Mouse (Mus musculus) hindbrain, embryonic 10.5 days (tissue): Measurements from ENCODE around the gene C7. TPM values are rescaled to one million over a fixed set of nuclear protein-coding genes. Genes with fewer than 3 reads are reported as not detected.
"Not testable (repeated sequence)": the region's sequence is repeated elsewhere in the genome, so short reads cannot be mapped to it uniquely, and the experiment has no call there.

ENCODE experiments used
- DNase-seq: peaks from one replicate; pipeline ENCODE4 v3.0.0-alpha.2; 2017; ENCODE audit warnings: low spot score
- H3K27ac ChIP-seq: fragments of 300-500 bp; sonication (generic); 2 replicates; pipeline ENCODE4 v1.5.1; 2016; ENCODE audit warnings: mild to moderate bottlenecking, moderate library complexity
- H3K27me3 ChIP-seq: fragments of 300-500 bp; sonication (generic); 2 replicates; pipeline ENCODE4 v1.6.1; 2016; ENCODE audit warnings: mild to moderate bottlenecking; ENCODE audit not compliant: poor library complexity, insufficient read depth, severe bottlenecking
- H3K36me3 ChIP-seq: fragments of 300-500 bp; sonication (generic); 2 replicates; pipeline ENCODE4 v1.6.1; 2016; ENCODE audit warnings: mild to moderate bottlenecking, moderate library complexity
- H3K4me1 ChIP-seq: fragments of 300-500 bp; sonication (generic); replicated peaks from 2 replicates; pipeline ENCODE4 v1.6.1; 2016; ENCODE audit warnings: mild to moderate bottlenecking
- H3K4me3 ChIP-seq: fragments of 300-500 bp; sonication (generic); 2 replicates; pipeline ENCODE4 v1.5.1; 2016; ENCODE audit warnings: mild to moderate bottlenecking, moderate library complexity
- H3K9me3 ChIP-seq: fragments of 300-500 bp; sonication (generic); 2 replicates; pipeline ENCODE4 v1.6.1; 2016; ENCODE audit warnings: mild to moderate bottlenecking, moderate library complexity
- WGBS: fragments of 180-500 bp; shearing (Covaris S2); methylation state at CpG from one replicate; pipeline ENCODE4 v1.1.7; 2016; 5-methylcytosine and 5-hydroxymethylcytosine counted together
- polyA plus RNA-seq: library from polyadenylated mRNA; unstranded; fragments of >200 nt; fragmentation: Nextera tagmentation; extraction: Ambion mirVana; gene quantifications from 2 replicates; pipeline ENCODE4 v1.2.1, GENCODE M21; 2016

The C7 gene
- polyA plus RNA-seq, 1 experiment from 2014 or later = 0.07 TPM

GRCm38 (mm10) chr15:5081235-5081634, 17.7 kb upstream of the C7 start:
- Histone ChIP-seq H3K27me3 (no peaks in the 10 kb centered on the region), H3K4me1 (no peaks in the 10 kb centered on the region), H3K9me3 (no peaks in the 10 kb centered on the region), H3K27ac (no peak overlapping the region), H3K4me3 (no peak overlapping the region), H3K36me3 (no peaks in the 10 kb centered on the region)
- 86% methylated on average over 1 of the region's 1 CpGs for WGBS
- no peak for DNase-seq

DNA sequence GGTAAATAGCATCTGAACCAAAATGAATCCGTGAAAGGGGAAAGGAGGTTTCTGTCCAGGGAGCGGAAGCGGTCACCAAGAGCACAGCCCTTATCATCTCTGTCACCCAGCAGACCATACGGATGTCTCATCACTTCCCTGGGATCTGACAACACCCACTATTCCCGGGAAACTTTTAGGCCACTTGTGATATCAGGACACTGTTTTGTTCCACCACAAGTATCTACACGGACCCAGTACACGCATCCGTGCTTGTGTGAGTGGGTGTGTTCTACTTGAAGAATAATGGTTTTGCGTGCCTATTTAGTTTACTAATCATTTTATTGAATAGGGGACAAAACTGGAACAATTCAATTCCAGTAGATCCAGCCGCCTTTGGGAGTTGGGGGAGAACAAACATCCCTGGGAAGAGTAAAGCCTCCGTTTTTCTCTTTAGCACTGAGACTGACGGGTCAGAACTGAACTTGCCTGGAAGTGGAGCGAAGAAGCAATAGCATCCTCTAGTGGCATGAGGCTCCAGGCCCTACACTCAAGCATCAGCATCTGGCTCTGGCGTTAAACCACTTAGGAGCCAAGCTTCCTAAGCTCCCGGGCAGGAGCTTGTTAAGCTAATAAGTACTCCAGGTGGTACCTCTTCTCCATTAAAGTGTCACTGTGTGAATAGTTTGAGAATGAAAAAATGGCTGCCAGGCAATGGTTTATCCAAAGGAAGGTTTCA, 5.4 kb upstream of the C7 start:
- H3K27ac ChIP-seq = no peak overlapping the region
- H3K4me3 ChIP-seq = no peak overlapping the region
- H3K36me3 ChIP-seq = no peaks in the 10 kb centered on the region
- no peaks in the 10 kb centered on the region for H3K27me3 ChIP-seq
- H3K4me1 ChIP-seq = no peaks in the 10 kb centered on the region
- peak; percentile 32 for DNase-seq
- H3K9me3 ChIP-seq = no peaks in the 10 kb centered on the region
- WGBS = 63% methylated on average over 15 of the region's 15 CpGs

- H3K27ac ChIP-seq = no peak overlapping the region
- no peaks in the 10 kb centered on the region for H3K27me3 ChIP-seq
- no peaks in the 10 kb centered on the region for H3K4me1 ChIP-seq
- H3K4me3 ChIP-seq = no peak overlapping the region
- H3K9me3 ChIP-seq = no peaks in the 10 kb centered on the region
- no peaks in the 10 kb centered on the region for H3K36me3 ChIP-seq
- no peak for DNase-seq
- WGBS = 70% methylated on average over 11 of the region's 11 CpGs
Measured at GRCm38 (mm10) chr15:5045560-5046284, 17.8 kb downstream of the C7 start.

DNA sequence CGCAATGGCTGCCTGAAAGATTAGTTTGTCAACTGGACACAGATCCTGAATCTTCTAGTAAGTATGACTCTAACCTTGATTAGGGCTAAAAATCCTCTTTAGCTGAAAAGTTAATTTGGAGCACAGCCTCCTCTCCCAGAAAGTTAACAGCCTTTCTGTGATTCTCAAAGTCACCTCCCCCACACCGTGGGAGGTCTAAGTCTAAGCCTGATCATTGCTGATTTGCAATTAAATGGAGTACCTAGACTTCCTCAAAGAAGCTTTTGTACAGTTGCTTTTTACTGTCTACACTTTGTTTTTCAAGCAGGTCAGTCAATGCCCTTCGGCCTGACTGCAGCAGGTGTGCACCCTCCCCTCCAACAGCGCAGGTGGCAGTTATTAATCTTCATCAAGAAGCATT, 34.3 kb downstream of the C7 start:
- DNase-seq = no peak

DNA sequence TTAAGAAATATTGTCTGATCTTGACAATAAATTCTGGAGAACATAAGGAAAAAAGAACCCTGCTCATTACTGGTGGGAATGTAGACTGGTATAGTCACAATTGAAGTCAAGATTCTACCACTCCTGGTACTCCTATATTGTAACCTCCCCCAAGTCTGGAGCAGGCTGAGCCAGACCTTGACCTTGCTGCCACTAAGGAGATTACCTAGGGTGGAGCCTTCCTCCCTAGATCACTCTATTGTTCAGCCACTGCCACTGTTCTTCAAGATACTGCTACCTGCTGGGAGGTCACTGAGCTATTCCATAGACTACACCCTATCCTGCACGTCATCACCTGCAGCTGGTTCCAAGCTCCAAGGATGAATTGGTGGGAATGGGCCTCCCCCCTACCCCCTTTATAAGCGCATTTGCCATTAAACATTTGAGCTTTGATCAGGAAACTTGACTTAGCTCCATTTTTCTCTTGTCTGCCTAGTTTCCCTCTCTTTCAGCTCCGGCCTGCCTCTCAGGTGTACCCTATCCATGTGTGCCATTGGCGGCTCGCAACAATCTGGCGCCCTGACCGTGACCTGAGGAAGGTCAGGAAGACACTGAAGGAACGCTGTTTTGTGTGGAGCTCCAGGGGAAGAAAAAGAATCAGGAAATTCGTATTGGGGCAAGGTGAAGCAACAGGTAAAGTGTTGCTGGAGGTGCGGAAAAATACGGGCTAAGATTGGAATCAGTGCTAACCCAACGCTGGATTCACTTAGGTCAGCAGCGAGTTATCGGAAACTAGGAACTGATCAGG, 39.9 kb downstream of the C7 start:
- H3K36me3 ChIP-seq, H3K27ac ChIP-seq, H3K4me3 ChIP-seq, H3K27me3 ChIP-seq, H3K9me3 ChIP-seq, H3K4me1 ChIP-seq, DNase-seq: not testable (repeated sequence)
- WGBS = 94% methylated on average over 14 of the region's 14 CpGs

More for the DNA sequence above, 34.3 kb downstream of the C7 start:
- Histone ChIP-seq H3K36me3 (no peaks in the 10 kb centered on the region), H3K4me1 (no peaks in the 10 kb centered on the region), H3K4me3 (no peak overlapping the region), H3K9me3 (0 out of 2 replicates have a peak, but pooled peaks cover 4% of the 10 kb centered on the region), H3K27ac (no peak overlapping the region), H3K27me3 (no peaks in the 10 kb centered on the region)
- WGBS = 88% methylated on average over 4 of the region's 4 CpGs

DNA sequence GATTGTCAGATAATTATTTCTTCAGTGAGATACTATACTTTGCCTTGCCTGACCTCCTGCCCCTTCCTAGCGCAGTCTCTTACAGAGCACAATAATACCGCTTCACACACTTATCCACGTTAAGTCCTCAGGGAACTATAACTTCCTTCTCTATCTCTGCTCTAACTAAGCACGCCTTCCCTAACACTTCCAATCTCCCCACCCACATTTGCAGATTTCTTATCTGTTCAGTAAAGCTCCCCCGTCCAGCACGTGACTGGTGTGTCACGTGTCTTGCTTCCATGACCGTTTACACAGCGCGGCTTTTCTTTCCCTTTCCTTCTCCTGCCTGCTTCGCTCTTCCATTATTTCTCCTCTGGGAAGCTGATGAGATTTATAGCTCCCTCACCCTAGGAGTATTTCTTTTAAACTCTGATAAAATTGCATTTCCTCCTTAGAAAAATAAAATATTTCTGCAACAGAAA, 53.9 kb downstream of the C7 start:
- no peak overlapping the region for H3K4me3 ChIP-seq
- WGBS = 85% methylated on average over 11 of the region's 11 CpGs
- H3K4me1 ChIP-seq = no peaks in the 10 kb centered on the region
- no peaks in the 10 kb centered on the region for H3K9me3 ChIP-seq
- no peak overlapping the region for H3K27ac ChIP-seq
- DNase-seq = no peak
- no peaks in the 10 kb centered on the region for H3K27me3 ChIP-seq
- no peaks in the 10 kb centered on the region for H3K36me3 ChIP-seq

DNA sequence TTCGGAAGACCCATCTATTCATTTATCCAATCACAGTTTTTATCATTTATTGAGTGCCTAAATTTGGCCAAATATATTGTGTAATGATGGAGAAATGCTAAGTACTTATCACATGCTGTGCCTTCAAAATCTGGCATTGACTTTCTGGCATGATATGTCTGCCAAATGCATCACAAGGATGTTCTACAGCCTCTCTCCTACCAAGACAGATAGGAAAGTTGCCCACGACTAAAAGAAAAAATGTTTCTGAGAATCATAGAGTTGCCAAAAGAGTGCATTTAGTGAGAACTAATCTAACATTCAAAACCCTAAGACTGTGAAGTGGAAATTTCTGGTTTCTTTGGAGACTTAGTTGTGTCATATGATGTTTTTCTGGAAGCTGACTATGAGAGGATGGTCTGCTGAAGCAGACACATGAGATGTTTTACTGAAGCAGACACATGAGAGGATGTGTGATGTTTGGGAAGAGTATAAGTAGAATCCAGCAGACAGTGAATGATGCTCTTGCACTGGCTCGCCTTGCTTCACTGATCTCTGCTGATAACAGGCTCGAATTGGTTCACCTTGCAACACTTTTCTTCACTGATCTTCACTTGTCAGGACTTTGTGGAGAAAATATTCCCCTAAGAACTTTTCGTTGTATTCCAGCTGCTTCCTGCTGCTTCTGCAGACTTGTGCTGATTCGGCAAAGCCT, 59.9 kb downstream of the C7 start:
- H3K27me3 ChIP-seq = no peaks in the 10 kb centered on the region
- WGBS = 84% methylated on average over 6 of the region's 6 CpGs
- no peaks in the 10 kb centered on the region for H3K36me3 ChIP-seq
- H3K9me3 ChIP-seq = no peaks in the 10 kb centered on the region
- no peak overlapping the region for H3K4me3 ChIP-seq
- no peak overlapping the region for H3K27ac ChIP-seq
- DNase-seq = no peak
- H3K4me1 ChIP-seq = no peaks in the 10 kb centered on the region

DNA sequence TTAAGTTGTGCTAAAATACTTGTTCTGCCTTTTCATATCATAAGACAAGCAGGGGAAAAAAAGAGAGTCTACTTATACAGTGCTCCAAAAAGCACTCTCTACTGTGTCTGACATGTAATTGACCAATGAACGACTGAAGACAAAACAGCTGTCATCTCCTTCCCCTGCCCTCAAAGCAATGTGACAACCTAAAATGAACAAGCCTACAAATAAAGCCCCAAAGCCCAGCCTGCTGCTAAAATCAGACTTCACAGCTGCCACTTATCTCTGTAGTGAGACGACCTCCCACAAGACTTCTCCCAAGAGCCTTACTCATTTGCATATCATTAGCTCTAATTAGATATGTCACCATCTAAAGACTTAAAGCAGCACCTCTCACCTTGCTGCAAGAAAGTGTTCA, 60.6 kb downstream of the C7 start:
- WGBS = 44% methylated on average over 2 of the region's 2 CpGs
- no peak for DNase-seq
- no peak overlapping the region for H3K27ac ChIP-seq

GRCm38 (mm10) chr15:4973355-4973754, 90.2 kb downstream of the C7 start:
- Histone ChIP-seq H3K4me3 (no peak overlapping the region), H3K27ac (no peak overlapping the region), H3K4me1 (no peaks in the 10 kb centered on the region), H3K27me3 (no peaks in the 10 kb centered on the region), H3K36me3 (no peaks in the 10 kb centered on the region), H3K9me3 (no peaks in the 10 kb centered on the region)
- no peak for DNase-seq
- 95% methylated on average over 1 of the region's 1 CpGs for WGBS

More for the DNA sequence above, 60.6 kb downstream of the C7 start:
- Histone ChIP-seq H3K4me1 (no peaks in the 10 kb centered on the region), H3K36me3 (no peaks in the 10 kb centered on the region), H3K27me3 (no peaks in the 10 kb centered on the region), H3K4me3 (no peak overlapping the region), H3K9me3 (no peaks in the 10 kb centered on the region)

Other genes with a start within 250 kb of the C7 start
- gene Mroh2b, start 165.0 kb downstream of the C7 start, polyA plus RNA-seq = not detected in 2 replicates
- 0.63 and 0.89 TPM in 2 replicates for gene Card6, start 44.8 kb upstream of the C7 start, polyA plus RNA-seq
- gene Rpl37, start 52.9 kb upstream of the C7 start, polyA plus RNA-seq = 417 and 434 TPM in 2 replicates
- 14.2 and 15.2 TPM in 2 replicates for gene Prkaa1, start 80.1 kb upstream of the C7 start, polyA plus RNA-seq
- 36.7 and 37.8 TPM in 2 replicates for gene Ttc33, start 121.8 kb upstream of the C7 start, polyA plus RNA-seq
- 0.61 and 1.4 TPM in 2 replicates for gene Ptger4, start 180.4 kb upstream of the C7 start, polyA plus RNA-seq